Mouse (Mus musculus) spleen, adult 2 months (tissue): Measurements from ENCODE around the gene Trpm6. TPM values are rescaled to one million over a fixed set of nuclear protein-coding genes. Genes with fewer than 3 reads are reported as not detected.
A peak's percentile ranks its signal among the peaks of the same experiment; 100 is the strongest.
"Not testable (repeated sequence)": the region's sequence is repeated elsewhere in the genome, so short reads cannot be mapped to it uniquely, and the experiment has no call there.

ENCODE experiments used
- DNase-seq, 2 experiments: peaks; one replicate each; pipeline versions ENCODE4 v3.0.0 to v3.0.0-alpha.2; 2012 to 2021; ENCODE audit warnings: low spot score in 2 of 2, low read depth in 1 of 2
- H3K27ac ChIP-seq: fragments of 200-500 bp; 2 replicates; pipeline ENCODE4 v1.5.1; 2012; ENCODE audit warnings: low read length, inconsistent platforms; ENCODE audit not compliant: insufficient read depth
- H3K27me3 ChIP-seq: fragments of 200-500 bp; 2 replicates; pipeline ENCODE4 v1.6.1; 2012; ENCODE audit warnings: mild to moderate bottlenecking, moderate library complexity, low read length, inconsistent platforms; ENCODE audit not compliant: control insufficient read depth, insufficient read depth
- H3K36me3 ChIP-seq: fragments of 200-500 bp; 2 replicates; pipeline ENCODE4 v1.6.1; 2012; ENCODE audit warnings: mild to moderate bottlenecking, low read length, inconsistent platforms; ENCODE audit not compliant: control insufficient read depth, insufficient read depth
- H3K4me1 ChIP-seq: fragments of 200-500 bp; 2 replicates; pipeline ENCODE4 v1.6.1; 2011; ENCODE audit warnings: inconsistent platforms; ENCODE audit not compliant: control insufficient read depth, insufficient read depth, insufficient read length
- H3K4me3 ChIP-seq: fragments of 200-500 bp; 2 replicates; pipeline ENCODE4 v1.5.1; 2011; ENCODE audit warnings: mild to moderate bottlenecking, inconsistent platforms; ENCODE audit not compliant: insufficient read depth, insufficient read length; ENCODE audit errors: extremely low read depth
- CTCF ChIP-seq: fragments of 200-500 bp; IDR thresholded peaks from 2 replicates; pipeline ENCODE4 v1.5.1; 2011; ENCODE audit warnings: mild to moderate bottlenecking, inconsistent platforms; ENCODE audit not compliant: insufficient read depth, insufficient read length, insufficient replicate concordance; ENCODE audit errors: extremely low read depth
- POLR2A ChIP-seq: fragments of 200-500 bp; IDR thresholded peaks from 2 replicates; pipeline ENCODE4 v1.6.1; 2011; ENCODE audit warnings: low read depth, low read length, inconsistent platforms
- WGBS: fragments of 180-500 bp; shearing (Covaris S2); methylation state at CpG from one replicate; pipeline ENCODE4 v1.1.7; 2018; 5-methylcytosine and 5-hydroxymethylcytosine counted together
- polyA plus RNA-seq: library from polyadenylated mRNA; depleted of rRNA; stranded (reverse); fragments of >200 nt; gene quantifications from 2 replicates; pipeline ENCODE4 v1.2.3, GENCODE M21; 2012; rRNA removed

Gene Trpm6
- 0.02 and 0.05 TPM in 2 replicates for polyA plus RNA-seq

DNA sequence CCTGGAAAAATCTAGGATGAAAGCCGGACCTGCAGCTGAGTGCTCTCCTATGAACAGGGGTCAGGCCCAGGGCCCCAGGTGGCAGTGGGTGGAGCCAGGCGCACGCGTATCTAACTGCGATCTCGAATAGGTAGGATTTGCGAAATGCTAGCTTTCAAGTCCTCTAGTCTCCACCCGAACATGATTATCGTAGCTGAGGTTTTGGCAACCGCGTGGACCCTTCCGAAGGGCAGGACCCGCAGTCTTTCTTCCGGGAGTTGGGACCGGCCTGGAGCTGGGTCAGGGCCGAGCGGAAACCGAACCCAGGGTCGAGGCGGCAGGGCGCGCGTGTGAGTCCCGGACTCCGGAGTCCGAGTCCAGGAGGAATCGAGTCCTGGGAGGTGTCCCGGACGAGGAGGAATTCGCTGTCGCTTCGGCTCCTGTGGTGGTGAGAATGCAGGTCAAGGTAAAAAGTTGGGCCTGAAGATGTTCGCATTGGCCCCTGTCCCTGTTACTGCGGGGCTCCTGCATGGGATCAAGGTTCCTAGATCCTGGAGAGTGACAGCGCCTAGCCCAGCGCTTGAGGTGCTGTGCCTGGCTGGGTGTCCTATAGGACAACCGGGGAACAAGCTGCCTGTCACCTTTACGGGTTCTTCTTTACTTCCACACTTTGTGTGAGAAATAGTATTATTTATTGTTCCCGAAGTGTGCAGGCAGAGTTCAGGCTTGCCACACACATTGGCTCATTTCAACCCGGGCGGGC, at the start of gene Trpm6:
Gene Trpm6, plus strand, starts transcription at position 386 of the 742 bp plus-strand sequence.
- no peak for DNase-seq
- Histone ChIP-seq H3K36me3 (no peaks in the 10 kb centered on the region), H3K27me3 (no peaks in the 10 kb centered on the region), H3K4me1 (no peaks in the 10 kb centered on the region), H3K27ac (no peak within 1 kb of the TSS), H3K4me3 (no peak within 1 kb of the TSS)
- TF ChIP-seq POLR2A = no peak
- no peak for TF ChIP-seq CTCF
- WGBS = 11% methylated on average over 41 of the region's 41 CpGs

DNA sequence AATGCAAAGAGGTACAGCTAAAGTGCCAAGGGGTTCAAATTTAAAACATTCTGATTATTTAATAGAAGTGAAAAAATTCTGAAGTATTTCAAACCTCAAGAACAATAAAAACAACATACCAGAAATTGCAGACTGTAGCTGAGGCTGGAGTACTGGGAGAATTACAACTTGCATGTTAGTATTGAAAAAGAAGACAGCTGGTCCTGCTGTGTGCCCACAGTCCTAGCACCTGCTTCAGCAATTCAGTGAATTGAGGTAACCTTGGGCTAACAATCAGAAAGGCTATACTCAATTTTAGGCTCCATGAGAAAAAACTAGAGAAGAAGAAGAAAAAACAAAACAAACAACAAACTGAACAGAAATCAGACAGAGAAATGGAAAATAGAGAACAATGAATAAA, 41.7 kb upstream of the Trpm6 start:
- H3K4me1 ChIP-seq = no peaks in the 10 kb centered on the region; the same call in 1 of the 2 replicates
- H3K4me3 ChIP-seq = no peak overlapping the region
- DNase-seq = no peak
- H3K36me3 ChIP-seq = no peaks in the 10 kb centered on the region
- H3K27me3 ChIP-seq = no peaks in the 10 kb centered on the region
- no peak for TF ChIP-seq CTCF
- no peak for TF ChIP-seq POLR2A
- H3K27ac ChIP-seq = no peak overlapping the region

GRCm38 (mm10) chr19:18710903-18711302, 38.9 kb upstream of the Trpm6 start:
- WGBS = 92% methylated on average over 6 of the region's 6 CpGs
- Histone ChIP-seq H3K4me1 (peaks cover 4% of the 10 kb centered on the region), H3K4me3 (no peak overlapping the region), H3K27ac (no peak overlapping the region), H3K36me3 (no peaks in the 10 kb centered on the region), H3K27me3 (no peaks in the 10 kb centered on the region)
- TF ChIP-seq CTCF (no peak), POLR2A (no peak)
- DNase-seq = no peak

- peaks cover 4% of the 10 kb centered on the region for H3K4me1 ChIP-seq
- H3K4me3 ChIP-seq = no peak overlapping the region
- no peaks in the 10 kb centered on the region for H3K27me3 ChIP-seq
- no peak for DNase-seq
- no peaks in the 10 kb centered on the region for H3K36me3 ChIP-seq
- TF ChIP-seq POLR2A (no peak), CTCF (no peak)
- H3K27ac ChIP-seq = no peak overlapping the region
- WGBS = 82% methylated on average over 9 of the region's 9 CpGs
Observed at GRCm38 (mm10) chr19:18711589-18711988, 38.2 kb upstream of the Trpm6 start.

GRCm38 (mm10) chr19:18712153-18712865, 37.5 kb upstream of the Trpm6 start:
- H3K27ac ChIP-seq = peak overlapping the region; percentile 98
- H3K4me3 ChIP-seq = peak overlapping the region; percentile 68
- no peaks in the 10 kb centered on the region for H3K27me3 ChIP-seq
- DNase-seq = no peak
- TF ChIP-seq POLR2A (no peak), CTCF (no peak)
- H3K4me1 ChIP-seq = peaks cover 4% of the 10 kb centered on the region
- H3K36me3 ChIP-seq = no peaks in the 10 kb centered on the region
- 51% methylated on average over 16 of the region's 16 CpGs for WGBS

- Histone ChIP-seq H3K27ac (peak within 1 kb of the TSS; percentile 98), H3K27me3 (no peaks in the 10 kb centered on the region), H3K4me1 (peaks cover 4% of the 10 kb centered on the region), H3K4me3 (peak within 1 kb of the TSS; percentile 71), H3K36me3 (no peaks in the 10 kb centered on the region)
- under 1% methylated on average over 49 of the region's 49 CpGs for WGBS
- peak; percentile 96 to 98 for DNase-seq
- TF ChIP-seq CTCF (peak; percentile 59; the same call in 1 of the 2 replicates), POLR2A (peak; percentile 38)
Observed at GRCm38 (mm10) chr19:18712866-18713300, 36.9 kb upstream of the Trpm6 start, which contains the start of gene D030056L22Rik. TSS of gene D030056L22Rik (plus strand) at chr19:18713193.

- H3K27me3 ChIP-seq, H3K36me3 ChIP-seq, H3K4me1 ChIP-seq: not testable (repeated sequence)
- peak overlapping the region; percentile 71 for H3K4me3 ChIP-seq
- peak overlapping the region; percentile 61; the same call in 1 of the 2 replicates for H3K27ac ChIP-seq
- WGBS = under 1% methylated on average over 42 of the region's 46 CpGs
- peak; percentile 26 to 58 for DNase-seq
Observed at GRCm38 (mm10) chr19:18713357-18713756, 36.4 kb upstream of the Trpm6 start.
